Mouse (Mus musculus) stomach, embryonic 16.5 days (tissue): ENCODE measurements around the gene Btf3. TPM values are rescaled to one million over a fixed set of nuclear protein-coding genes. Genes with fewer than 3 reads are reported as not detected.

Experiments
- ATAC-seq: fragments of 200-750 bp; cut with Nextera tagmentation; 2 replicates; pipeline ENCODE4 v1.8.0; 2017; ENCODE audit warnings: moderate number of reproducible peaks, moderate TSS enrichment; ENCODE audit not compliant: insufficient read depth, low FRiP score
- H3K27ac ChIP-seq: fragments of 300-500 bp; sonication (generic); 2 replicates; pipeline ENCODE4 v1.5.1; 2014; ENCODE audit warnings: low read length
- H3K27me3 ChIP-seq: fragments of 300-500 bp; sonication (generic); 2 replicates; pipeline ENCODE4 v1.6.1; 2014; ENCODE audit warnings: low read length, control low read depth, mixed read lengths; ENCODE audit not compliant: control insufficient read depth, insufficient read depth
- H3K36me3 ChIP-seq: fragments of 300-500 bp; sonication (generic); 2 replicates; pipeline ENCODE4 v1.6.1; 2014; ENCODE audit warnings: low read length; ENCODE audit not compliant: control insufficient read depth, insufficient read depth
- H3K4me1 ChIP-seq: fragments of 300-500 bp; sonication (generic); 2 replicates; pipeline ENCODE4 v1.6.1; 2014; ENCODE audit warnings: low read length, control low read depth, mixed read lengths; ENCODE audit not compliant: control insufficient read depth, insufficient read depth
- H3K4me2 ChIP-seq: fragments of 300-500 bp; sonication (generic); 2 replicates; pipeline ENCODE4 v1.6.1; 2014; ENCODE audit warnings: low read depth, low read length, mixed read lengths
- H3K4me3 ChIP-seq: fragments of 300-500 bp; sonication (generic); replicated peaks from 2 replicates; pipeline ENCODE4 v1.5.1; 2014; ENCODE audit warnings: mild to moderate bottlenecking, low read length
- H3K9ac ChIP-seq: fragments of 300-500 bp; sonication (generic); 2 replicates; pipeline ENCODE4 v1.6.1; 2014; ENCODE audit warnings: low read length
- H3K9me3 ChIP-seq: fragments of 300-500 bp; sonication (generic); replicated peaks from 2 replicates; pipeline ENCODE4 v1.6.1; 2016; ENCODE audit warnings: low read length, control low read depth; ENCODE audit not compliant: control insufficient read depth
- WGBS: fragments of 180-500 bp; shearing (Covaris S2); extraction: QIAGEN DNeasy Blood & Tissue Kit; methylation state at CpG from one replicate; pipeline ENCODE4 v1.1.7; 2014; 5-methylcytosine and 5-hydroxymethylcytosine counted together
- polyA plus RNA-seq: library from polyadenylated mRNA; unstranded; fragments of >200 nt; fragmentation: Nextera tagmentation; extraction: Ambion mirVana; gene quantifications from 2 replicates; pipeline ENCODE4 v1.2.1, GENCODE M21; 2015

Btf3 gene
- polyA plus RNA-seq, 1 experiment from 2014 or later = 636 TPM

DNA sequence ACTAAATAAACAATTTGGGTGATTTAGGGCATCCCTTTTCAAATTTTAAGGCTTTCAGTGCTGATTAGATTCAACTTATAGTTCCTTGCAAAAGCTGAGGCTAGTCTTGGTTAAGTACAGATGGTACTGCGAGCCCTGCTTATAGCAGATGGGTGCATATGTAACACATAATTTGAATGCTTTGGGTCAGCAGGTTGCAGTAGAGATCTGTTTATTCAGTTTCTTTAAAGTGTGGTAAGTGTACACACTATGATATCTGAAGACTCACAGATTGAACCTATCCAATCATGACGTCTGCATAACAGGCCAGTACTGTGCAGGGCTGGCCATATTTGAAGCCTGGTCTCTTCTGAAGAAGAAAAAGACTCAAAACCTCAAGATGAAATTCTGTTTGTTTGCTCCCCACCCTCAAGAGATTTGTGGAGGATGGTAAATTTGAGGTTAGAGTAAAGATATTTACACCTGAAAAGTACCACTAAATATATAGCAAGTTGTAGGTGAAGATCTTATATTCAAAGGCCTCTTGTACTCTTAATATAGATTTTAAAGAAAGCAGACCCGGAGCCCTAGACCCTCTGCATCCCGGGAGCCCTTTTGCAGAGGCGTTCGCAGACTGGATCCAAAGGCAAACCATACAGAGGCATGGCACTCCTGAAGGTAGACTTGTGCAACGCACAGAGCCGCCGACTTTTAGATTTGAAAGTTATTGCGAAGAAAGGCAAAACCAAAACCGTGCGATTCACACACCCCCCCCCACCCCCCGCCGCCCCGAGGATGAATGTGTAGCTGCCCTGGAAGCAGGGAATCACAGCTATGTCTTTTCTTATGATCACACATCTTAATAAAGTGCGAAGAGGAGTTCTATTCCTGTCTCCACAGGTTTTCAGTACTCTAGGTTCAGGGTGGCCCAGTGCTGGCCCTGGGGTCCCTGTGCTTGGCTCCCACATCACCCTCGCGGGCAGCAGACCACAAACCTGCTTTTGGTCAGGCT lies 40.9 kb upstream of the Btf3 start:
- peaks cover 13% of the 10 kb centered on the region for H3K4me1 ChIP-seq
- no peaks in the 10 kb centered on the region for H3K36me3 ChIP-seq
- no peak overlapping the region for H3K4me3 ChIP-seq
- no peaks in the 10 kb centered on the region for H3K9me3 ChIP-seq
- H3K27me3 ChIP-seq = peaks cover 82% of the 10 kb centered on the region
- 7% methylated on average over 18 of the region's 18 CpGs for WGBS
- no peak for ATAC-seq
- H3K4me2 ChIP-seq = no peak overlapping the region
- H3K9ac ChIP-seq = no peak overlapping the region
- H3K27ac ChIP-seq = no peak overlapping the region

DNA sequence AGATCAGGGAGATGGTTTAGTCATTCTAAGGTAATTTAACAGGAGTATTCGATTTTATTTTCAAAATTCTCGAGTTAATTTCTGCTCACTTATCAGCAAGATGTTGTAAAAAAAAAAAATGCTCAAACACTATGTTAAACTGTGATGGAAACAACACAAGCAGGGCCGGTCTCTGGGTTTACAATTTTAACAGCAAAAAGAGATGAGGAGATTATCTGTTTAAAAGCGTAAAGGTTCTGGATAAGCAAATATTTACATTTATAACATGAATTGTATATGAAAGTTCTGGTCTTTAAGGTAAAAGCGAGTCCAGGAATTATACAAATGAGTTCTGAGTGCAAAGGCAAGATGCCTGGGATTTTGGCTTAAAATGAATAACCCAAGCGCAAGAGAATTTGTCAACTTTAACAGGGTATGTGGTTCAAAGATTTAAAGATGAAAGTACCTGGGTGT lies 40.2 kb upstream of the Btf3 start:
- no peak overlapping the region for H3K4me2 ChIP-seq
- H3K4me1 ChIP-seq = peaks cover 13% of the 10 kb centered on the region
- ATAC-seq = no peak
- no peaks in the 10 kb centered on the region for H3K36me3 ChIP-seq
- H3K4me3 ChIP-seq = no peak overlapping the region
- H3K9ac ChIP-seq = no peak overlapping the region
- H3K27ac ChIP-seq = no peak overlapping the region
- H3K27me3 ChIP-seq = peaks cover 82% of the 10 kb centered on the region
- 9% methylated on average over 6 of the region's 6 CpGs for WGBS
- no peaks in the 10 kb centered on the region for H3K9me3 ChIP-seq

DNA sequence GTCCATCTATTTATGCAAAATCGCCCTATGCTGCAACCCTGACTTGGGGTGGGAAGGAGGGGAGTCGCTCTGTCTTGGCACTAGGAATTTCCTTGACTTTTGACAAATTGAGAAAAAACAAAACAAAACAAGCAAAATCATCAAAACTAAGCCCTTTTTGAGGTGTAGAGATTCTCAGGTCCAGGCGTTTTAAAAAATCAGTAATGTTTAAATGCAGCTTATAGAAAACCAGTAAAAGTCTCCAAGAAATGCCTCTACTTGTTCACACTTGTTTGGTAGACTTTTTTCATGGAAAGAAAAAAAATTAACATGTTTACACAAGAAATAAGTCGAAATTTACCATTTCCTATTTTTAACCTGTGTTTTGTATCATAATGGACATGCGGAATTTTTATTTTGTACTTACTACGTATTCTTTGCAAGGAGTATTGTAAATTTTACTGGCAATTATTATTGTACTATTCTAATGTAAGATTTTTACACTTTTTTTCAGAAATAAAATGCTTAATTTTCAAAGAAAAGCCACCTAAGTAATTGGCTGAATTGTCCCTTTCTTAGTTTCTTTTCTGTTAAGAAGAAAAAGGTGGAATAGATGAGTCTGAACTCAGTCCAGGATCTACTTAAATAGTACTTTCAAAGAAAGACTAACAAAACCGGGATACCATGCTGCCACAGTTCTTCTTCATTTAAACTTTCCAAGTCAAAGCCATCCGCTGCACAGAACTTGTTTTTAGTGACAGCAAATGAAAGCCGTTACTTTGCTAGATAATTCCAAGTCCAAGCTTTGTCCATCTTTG lies 39.6 kb upstream of the Btf3 start:
- WGBS = 7% methylated on average over 9 of the region's 9 CpGs
- no peak overlapping the region for H3K4me3 ChIP-seq
- no peak for ATAC-seq
- no peaks in the 10 kb centered on the region for H3K9me3 ChIP-seq
- H3K36me3 ChIP-seq = no peaks in the 10 kb centered on the region
- no peak overlapping the region for H3K9ac ChIP-seq
- no peak overlapping the region for H3K27ac ChIP-seq
- H3K4me1 ChIP-seq = peaks cover 13% of the 10 kb centered on the region
- H3K4me2 ChIP-seq = no peak overlapping the region
- H3K27me3 ChIP-seq = peaks cover 86% of the 10 kb centered on the region

DNA sequence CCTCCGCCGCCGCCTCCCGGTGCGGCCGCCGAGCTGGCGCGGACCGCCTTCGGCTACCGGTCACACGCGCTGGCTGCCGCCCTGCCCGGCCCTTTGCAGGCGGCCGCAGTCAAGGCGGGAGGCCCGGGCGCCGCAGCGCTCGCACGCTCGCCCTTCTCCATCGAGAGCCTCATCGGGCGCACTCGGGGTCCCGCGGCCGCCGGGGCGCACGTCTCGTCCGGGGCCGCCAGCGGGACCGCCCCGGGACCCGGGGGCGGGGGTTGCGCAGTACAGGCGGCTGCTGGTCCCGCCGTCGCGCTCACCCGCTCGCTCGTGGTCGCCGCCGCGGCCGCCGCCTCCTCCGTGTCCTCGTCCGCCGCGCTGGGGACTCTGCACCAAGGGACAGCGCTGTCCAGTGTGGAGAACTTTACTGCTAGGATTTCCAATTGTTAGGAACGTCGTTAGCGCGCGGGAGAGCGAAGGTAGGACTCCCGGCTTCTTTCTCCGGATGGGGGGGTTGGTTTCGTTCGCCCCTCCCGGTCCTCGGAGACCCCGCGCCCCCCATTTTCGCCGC lies 38.8 kb upstream of the Btf3 start:
- peak overlapping the region; percentile 76 for H3K4me2 ChIP-seq
- ATAC-seq = peak; percentile 42
- H3K27me3 ChIP-seq = peaks cover 86% of the 10 kb centered on the region
- WGBS = under 1% methylated on average over 68 of the region's 81 CpGs
- no peaks in the 10 kb centered on the region for H3K36me3 ChIP-seq
- peak overlapping the region; percentile 47 for H3K4me3 ChIP-seq
- H3K4me1 ChIP-seq = peaks cover 13% of the 10 kb centered on the region
- no peak overlapping the region; the same call in 1 of the 2 replicates for H3K9ac ChIP-seq
- no peaks in the 10 kb centered on the region for H3K9me3 ChIP-seq
- no peak overlapping the region for H3K27ac ChIP-seq

DNA sequence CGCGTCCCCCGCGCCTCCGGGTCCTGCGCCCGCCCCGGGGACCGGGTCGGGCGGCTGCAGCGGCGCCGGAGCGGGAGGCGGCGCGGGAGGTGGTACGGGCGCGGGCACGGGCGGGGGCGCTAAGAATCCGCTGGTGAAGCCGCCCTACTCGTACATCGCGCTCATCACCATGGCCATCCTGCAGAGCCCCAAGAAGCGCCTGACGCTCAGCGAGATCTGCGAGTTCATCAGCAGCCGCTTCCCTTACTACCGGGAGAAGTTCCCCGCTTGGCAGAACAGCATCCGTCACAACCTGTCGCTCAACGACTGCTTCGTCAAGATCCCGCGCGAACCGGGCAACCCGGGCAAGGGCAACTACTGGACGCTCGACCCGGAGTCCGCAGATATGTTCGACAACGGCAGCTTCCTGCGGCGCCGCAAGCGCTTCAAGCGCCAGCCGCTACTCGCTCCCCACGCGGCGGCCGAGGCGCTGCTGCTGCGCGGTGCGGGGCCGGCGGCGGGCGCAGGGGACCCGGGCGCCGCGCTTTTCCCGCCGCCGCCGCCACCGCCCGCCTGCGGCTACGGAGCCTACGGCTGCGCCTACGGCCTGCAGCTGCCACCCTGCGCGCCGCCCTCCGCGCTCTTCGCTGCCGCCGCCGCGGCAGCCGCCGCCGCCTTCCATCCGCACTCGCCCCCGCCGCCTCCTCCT lies 38.2 kb upstream of the Btf3 start:
- peak; percentile 4; the same call in 1 of the 2 replicates for ATAC-seq
- H3K9me3 ChIP-seq = no peaks in the 10 kb centered on the region
- peak overlapping the region; percentile 76 for H3K4me2 ChIP-seq
- peak overlapping the region; percentile 47 for H3K4me3 ChIP-seq
- peaks cover 13% of the 10 kb centered on the region for H3K4me1 ChIP-seq
- H3K27me3 ChIP-seq = peaks cover 86% of the 10 kb centered on the region
- no peaks in the 10 kb centered on the region for H3K36me3 ChIP-seq
- H3K27ac ChIP-seq = no peak overlapping the region
- peak overlapping the region; percentile 54; the same call in 1 of the 2 replicates for H3K9ac ChIP-seq
- WGBS = 2% methylated on average over 69 of the region's 102 CpGs

DNA sequence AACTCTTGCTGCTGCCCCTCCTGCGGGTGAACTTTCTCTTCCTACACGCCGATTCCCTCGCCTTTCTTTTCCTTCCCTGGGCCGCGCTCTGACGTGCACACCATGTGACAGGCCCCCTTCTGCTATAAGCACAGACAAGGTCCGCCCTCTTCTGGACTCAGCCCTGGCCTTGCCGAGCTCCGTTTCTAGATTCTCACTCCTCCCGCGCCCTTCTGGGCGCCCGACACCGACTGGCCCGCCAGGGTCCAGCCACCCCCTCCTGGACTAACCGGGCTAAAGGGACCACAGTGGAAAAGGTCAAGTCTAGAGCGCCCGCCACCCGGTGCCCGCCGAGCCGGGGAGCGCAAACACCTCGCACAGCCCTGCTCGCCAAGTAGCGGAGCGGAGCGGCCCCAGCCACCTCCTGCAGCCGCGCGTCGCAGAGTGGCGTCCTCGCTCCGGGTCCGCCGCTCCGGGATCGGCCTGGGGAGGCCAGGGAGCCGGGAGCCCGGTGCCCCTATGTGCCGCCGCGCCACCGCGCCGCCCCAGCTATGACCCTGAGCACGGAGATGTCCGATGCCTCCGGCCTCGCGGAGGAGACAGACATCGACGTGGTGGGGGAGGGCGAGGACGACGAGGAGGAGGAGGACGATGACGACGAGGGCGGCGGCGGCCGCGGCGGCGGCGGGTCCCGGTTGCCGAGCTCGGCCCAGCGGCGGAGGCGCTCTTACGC lies 37.4 kb upstream of the Btf3 start, which contains the start of gene Foxd1:
Gene Foxd1 (plus strand): TSS at position 153 of the 712 bp plus-strand sequence.
- peak within 1 kb of the TSS; percentile 54 for H3K9ac ChIP-seq

DNA sequence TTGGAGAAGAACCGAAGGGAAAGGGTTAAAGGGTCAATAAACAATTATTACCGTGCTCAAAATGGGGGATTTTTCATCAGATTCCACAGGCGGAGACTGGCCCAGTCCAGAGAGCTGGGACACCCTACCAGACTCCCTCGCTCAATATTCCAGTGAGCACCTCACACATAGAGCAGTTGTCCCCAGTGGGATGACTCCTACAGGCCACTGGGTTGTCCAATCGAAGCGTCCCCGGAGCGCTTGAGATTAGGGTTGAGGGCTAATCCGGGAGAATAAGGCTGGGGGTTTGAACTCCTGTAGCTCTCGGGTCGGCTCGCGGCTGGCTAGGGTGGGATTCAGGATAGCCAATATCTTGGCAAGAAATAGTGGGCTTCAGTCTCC lies 36.9 kb upstream of the Btf3 start:
- ATAC-seq = no peak; the same call in 1 of the 2 replicates
- Histone ChIP-seq H3K9me3 (no peaks in the 10 kb centered on the region), H3K27ac (no peak overlapping the region), H3K9ac (no peak overlapping the region), H3K4me1 (peaks cover 13% of the 10 kb centered on the region), H3K27me3 (peaks cover 75% of the 10 kb centered on the region), H3K4me3 (peak overlapping the region; percentile 47), H3K36me3 (no peaks in the 10 kb centered on the region), H3K4me2 (peak overlapping the region; percentile 76)
- 2% methylated on average over 13 of the region's 13 CpGs for WGBS

More for the DNA sequence above, 37.4 kb upstream of the Btf3 start, which contains the start of gene Foxd1:
- Histone ChIP-seq H3K27ac (no peak within 1 kb of the TSS), H3K27me3 (peaks cover 79% of the 10 kb centered on the region), H3K9me3 (no peaks in the 10 kb centered on the region), H3K4me3 (peak within 1 kb of the TSS; percentile 47), H3K36me3 (no peaks in the 10 kb centered on the region), H3K4me1 (peaks cover 13% of the 10 kb centered on the region), H3K4me2 (peak within 1 kb of the TSS; percentile 76)
- WGBS = under 1% methylated on average over 69 of the region's 76 CpGs
- ATAC-seq = peak; percentile 83; the same call in 1 of the 2 replicates

DNA sequence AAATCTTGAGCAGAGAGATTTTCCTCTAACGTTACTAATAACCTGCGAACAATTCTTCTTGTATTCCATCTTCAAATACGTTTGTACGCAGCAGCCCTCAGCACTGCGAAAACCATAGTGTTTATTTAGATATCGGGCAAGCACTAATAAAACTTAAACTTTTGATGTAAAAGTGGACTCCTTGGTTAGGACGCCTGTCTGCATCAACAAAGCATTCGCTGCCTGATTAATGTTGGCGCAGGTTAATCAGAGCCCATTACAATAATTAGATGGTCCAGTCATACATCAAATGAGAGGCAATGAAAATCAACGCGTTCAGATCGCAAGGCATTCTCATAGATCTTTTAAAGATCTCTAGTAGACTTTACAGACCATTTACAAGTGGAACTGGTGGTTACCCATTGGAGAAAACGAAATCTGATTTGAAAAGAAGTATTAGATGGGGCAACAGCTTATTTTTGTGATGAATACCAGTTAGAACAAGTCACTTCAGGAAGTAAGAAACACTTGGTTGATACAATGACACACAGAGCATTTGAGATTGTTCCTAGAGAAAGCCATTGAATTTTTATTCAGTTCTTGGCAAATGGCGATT lies 35.7 kb upstream of the Btf3 start:
- Histone ChIP-seq H3K9me3 (no peaks in the 10 kb centered on the region), H3K27me3 (peaks cover 64% of the 10 kb centered on the region), H3K36me3 (no peaks in the 10 kb centered on the region), H3K9ac (no peak overlapping the region), H3K4me1 (peaks cover 13% of the 10 kb centered on the region), H3K4me3 (no peak overlapping the region), H3K4me2 (no peak overlapping the region), H3K27ac (no peak overlapping the region)
- ATAC-seq = no peak
- WGBS = 11% methylated on average over 14 of the region's 14 CpGs
